Mouse (Mus musculus): ENCODE measurements around the gene Rab11fip3.

The Rab11fip3 gene

DNA sequence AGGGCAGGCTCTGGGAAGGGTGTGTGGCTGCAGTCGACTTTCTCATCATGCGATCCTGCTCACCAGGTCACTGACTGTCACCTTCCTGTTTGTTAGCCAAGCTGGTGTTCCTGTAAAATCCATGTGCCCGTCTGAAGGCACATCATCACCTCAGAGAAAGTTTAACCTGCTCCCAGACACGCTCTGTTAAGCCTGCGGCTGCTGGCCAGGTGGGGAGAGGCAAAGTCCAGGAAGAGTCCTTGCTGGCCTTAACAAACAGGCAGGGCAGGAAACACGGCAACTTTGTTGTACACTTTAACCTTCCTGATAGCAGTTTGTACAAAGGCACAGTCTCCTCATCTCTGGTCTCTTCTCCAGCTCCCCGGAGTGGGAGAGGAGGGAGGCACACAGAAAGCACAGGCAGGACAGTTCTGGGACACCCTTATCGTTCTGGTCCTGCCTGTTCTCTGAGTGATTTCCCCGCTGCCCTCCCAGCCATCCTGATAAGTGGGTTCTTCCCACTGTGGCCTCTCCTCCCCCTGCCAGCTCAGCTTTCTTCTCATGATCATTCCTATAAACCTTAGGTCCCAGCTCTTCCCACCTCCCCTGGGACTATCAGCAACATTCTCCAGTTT is 47.5 kb downstream of the Rab11fip3 start:
- TF ChIP-seq GATA4 (IDR thresholded peaks at IDR 0.05; ENCODE audit: insufficient replicate concordance, low read length), result no peak

DNA sequence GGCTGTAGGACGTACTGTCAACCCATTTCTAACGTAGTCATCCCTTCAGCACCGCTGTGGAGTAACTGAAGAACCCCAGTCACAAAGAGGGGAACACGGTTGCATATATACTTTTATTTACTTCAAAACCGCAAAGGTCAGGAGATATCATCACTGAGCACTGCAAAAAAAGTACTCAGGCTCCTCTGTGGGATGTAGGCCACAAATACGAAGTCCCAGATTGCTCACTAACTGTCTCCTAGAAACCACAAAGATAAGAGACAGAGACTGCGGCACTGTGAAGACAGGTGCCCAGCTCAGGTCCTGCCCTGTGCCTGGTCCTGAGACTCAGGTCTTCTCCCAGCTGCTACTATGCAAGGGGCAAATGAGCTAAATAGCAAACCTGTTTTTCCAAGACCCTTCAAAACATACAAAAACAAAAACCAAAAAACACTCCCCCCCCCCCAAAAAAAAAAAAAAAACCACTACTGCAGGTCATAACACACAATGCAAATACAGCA is 48.5 kb downstream of the Rab11fip3 start:
- TF ChIP-seq GATA4 (IDR thresholded peaks at IDR 0.05; ENCODE audit: insufficient replicate concordance, low read length), result no peak

DNA sequence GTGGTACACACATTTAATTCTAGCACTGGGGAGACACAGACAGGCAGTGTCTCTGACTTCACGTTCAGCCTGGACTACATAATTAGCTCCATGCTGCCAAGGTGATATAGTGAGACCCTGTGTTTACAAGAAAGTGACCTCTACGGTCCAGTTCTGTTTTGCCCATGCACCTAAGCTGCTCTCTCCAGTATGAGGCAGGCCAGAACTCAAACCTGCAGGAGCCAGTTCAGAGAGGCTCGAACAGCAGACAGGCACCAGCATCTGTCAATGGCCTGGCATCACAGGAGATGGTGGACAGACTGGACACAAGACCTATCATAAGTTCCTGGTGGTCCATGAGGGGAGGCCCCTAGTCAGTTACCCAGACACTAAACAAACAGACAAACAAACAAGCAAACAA is 51.0 kb downstream of the Rab11fip3 start:
- TF ChIP-seq GATA4 (IDR thresholded peaks at IDR 0.05; ENCODE audit: insufficient replicate concordance, low read length), result no peak

- no peak for TF ChIP-seq GATA4 (IDR thresholded peaks at IDR 0.05; ENCODE audit: insufficient replicate concordance, low read length)
These were observed 51.4 kb downstream of the Rab11fip3 start for GRCm38 (mm10) chr17:26017949-26018348.

DNA sequence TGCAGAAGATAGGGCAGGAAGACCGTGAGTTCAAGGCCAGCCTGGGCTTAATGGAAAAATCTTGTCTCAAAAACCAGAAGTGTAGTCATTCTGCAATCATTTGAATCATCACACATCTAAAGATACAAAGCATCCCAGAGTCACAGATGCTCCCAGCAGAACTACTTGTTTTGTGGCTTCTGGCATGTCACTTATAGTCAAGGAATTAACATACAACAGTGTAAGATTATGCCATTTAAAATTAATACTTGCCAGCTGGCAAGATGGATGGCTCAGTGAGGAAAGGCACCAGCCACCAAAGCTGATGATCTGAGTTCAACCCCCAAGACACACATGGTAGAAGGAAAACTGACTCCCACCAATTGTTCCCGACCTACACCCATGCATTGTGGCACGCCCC is 52.3 kb downstream of the Rab11fip3 start:
- TF ChIP-seq GATA4 (IDR thresholded peaks at IDR 0.05; ENCODE audit: insufficient replicate concordance, low read length), result no peak

GRCm38 (mm10) chr17:26013711-26014110 is 55.6 kb downstream of the Rab11fip3 start:
- no peak for TF ChIP-seq GATA4 (IDR thresholded peaks at IDR 0.05; ENCODE audit: insufficient replicate concordance, low read length)

GRCm38 (mm10) chr17:26011841-26012460 is 57.4 kb downstream of the Rab11fip3 start:
- no peak for TF ChIP-seq GATA4 (IDR thresholded peaks at IDR 0.05; ENCODE audit: insufficient replicate concordance, low read length)

DNA sequence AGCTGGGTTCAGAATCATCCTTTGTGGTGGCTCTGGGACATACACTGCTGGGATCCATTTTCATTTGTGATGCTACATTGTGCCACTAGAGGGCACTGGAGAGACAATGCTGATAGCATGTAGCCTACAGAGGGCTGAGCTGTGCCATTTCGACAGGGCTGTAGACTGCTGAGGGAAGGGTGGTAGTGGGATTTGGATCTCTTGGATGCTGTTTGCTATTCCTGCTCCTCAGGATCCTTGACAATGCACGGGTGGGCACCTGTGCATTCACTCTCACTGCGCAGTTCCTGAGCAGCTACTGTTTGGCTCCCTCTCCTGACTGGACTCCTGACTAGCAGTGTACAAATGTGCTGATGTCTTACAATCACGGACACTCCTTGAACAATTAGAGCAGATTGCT is 59.8 kb downstream of the Rab11fip3 start:
- TF ChIP-seq GATA4 (IDR thresholded peaks at IDR 0.05; ENCODE audit: insufficient replicate concordance, low read length), result peak; percentile 79; the same call in 1 of the 2 replicates

- TF ChIP-seq GATA4 (IDR thresholded peaks at IDR 0.05; ENCODE audit: insufficient replicate concordance, low read length), result peak; percentile 78; the same call in 1 of the 2 replicates
These were observed 60.6 kb downstream of the Rab11fip3 start for GRCm38 (mm10) chr17:26008787-26009186.

DNA sequence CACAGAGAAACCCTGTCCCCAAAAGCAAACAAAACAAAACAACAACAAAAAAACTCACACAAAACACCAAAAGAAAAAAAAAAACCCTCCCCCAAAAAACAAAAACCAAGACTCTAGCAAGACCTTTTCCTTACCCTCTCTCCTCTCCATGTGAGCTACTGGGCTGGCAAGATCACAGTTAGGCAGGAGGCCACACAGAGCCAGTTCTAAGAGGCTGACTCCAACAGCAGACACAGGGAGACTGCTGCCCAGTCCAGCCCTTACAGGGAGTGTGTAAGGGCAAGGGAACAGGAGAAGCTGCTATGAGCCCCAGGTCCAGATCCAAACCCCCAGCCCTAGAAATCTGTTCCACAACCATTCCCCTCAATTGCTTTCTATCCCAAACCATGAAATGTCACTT is 61.0 kb downstream of the Rab11fip3 start:
- no peak for TF ChIP-seq GATA4 (IDR thresholded peaks at IDR 0.05; ENCODE audit: insufficient replicate concordance, low read length)

- peak; percentile 37; the same call in 1 of the 2 replicates for TF ChIP-seq GATA4 (IDR thresholded peaks at IDR 0.05; ENCODE audit: insufficient replicate concordance, low read length)
These were observed 61.7 kb downstream of the Rab11fip3 start for GRCm38 (mm10) chr17:26007646-26008045.

DNA sequence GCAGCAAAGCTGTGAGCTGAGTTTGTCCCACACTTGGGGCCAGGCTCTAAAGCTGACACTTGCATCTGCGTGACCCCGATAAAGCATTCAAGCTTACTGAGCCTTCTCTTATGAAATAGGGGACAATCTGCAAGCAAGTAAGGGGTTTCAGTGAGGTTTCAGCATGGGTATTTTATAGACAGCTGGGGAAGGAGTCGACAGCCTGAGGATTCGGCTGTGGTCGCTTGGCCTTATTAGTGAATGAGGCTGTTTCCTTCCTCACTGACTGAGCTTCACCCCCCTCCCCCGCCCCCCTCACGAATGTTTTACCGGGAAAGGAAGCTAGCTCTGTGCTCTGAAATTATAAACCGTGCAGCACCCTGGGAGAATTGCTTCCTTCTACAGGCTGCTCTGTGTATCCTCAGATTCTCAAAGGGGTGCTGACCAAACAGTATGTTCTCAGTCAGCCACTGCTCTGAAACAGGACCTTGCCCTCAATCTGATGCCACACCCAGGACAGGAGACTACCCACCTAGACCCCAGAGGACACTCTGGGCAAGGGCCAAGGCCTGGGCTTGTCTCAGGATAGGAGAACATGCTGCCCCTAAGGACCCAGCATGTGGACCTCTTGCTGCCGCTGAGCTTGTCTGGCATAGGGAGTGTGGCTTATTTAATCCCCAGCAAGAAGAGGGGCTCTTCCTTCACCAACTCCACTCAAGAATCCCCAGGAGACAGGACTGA is 63.5 kb downstream of the Rab11fip3 start:
- TF ChIP-seq GATA4 (IDR thresholded peaks at IDR 0.05; ENCODE audit: insufficient replicate concordance, low read length), result peak; percentile 78; the same call in 1 of the 2 replicates

DNA sequence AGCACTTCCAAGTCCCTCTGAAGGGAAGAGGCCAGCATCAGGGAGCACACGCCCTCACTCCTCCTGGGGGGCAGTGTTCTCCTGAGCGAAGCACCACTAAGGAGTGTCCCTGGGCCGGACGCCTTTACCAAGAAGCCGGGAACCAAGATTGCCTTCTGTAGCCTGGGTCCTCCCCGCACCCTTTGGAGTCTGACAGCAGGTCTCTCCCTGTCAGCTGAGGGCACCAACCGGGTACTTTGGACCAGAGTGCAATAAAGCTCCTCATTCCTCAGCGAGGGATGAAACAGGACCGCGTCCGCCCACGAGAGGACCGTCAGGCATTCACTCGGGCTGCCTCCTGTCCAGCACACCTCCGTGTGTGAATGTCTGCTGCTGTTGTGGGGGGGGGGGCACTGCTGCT is 64.6 kb downstream of the Rab11fip3 start:
- no peak for TF ChIP-seq GATA4 (IDR thresholded peaks at IDR 0.05; ENCODE audit: insufficient replicate concordance, low read length)

- TF ChIP-seq GATA4 (IDR thresholded peaks at IDR 0.05; ENCODE audit: insufficient replicate concordance, low read length), result no peak
These were observed 65.5 kb downstream of the Rab11fip3 start for GRCm38 (mm10) chr17:26003864-26004263.

- no peak for TF ChIP-seq GATA4 (IDR thresholded peaks at IDR 0.05; ENCODE audit: insufficient replicate concordance, low read length)
These were observed 70.9 kb downstream of the Rab11fip3 start for GRCm38 (mm10) chr17:25998425-25998824.

DNA sequence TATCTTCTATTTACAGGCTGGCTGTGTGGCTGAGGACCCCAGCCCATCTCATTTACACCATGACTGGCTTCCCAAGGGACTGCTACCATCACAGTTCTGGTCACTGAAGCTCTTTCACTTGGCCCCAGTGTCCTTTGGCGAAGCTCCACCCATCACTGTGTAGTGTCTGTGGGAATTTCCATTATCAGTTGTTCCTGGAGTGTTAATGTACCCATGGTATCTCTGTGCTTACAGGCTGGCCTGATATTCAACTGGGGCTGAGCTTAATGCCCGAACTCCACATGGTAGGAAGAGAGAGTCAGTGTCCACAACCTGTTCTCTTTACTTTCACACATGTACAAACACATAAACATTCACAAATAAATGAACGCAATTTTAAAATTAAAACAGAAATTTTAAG is 75.9 kb downstream of the Rab11fip3 start:
- no peak for TF ChIP-seq GATA4 (IDR thresholded peaks at IDR 0.05; ENCODE audit: insufficient replicate concordance, low read length)

All from liver, adult (tissue).